Mouse (Mus musculus) left cerebral cortex, adult 11 months (tissue): ENCODE results near the gene Fan1.

Experiments used
- DNase-seq: peaks from one replicate; pipeline ENCODE4 v3.0.0; 2022; ENCODE audit warnings: low spot score

The Fan1 gene

GRCm38 (mm10) chr7:64331309-64331708 lies 42.6 kb downstream of the Fan1 start:
- no peak for DNase-seq

GRCm38 (mm10) chr7:64327486-64327885 lies 46.4 kb downstream of the Fan1 start:
- no peak for DNase-seq

GRCm38 (mm10) chr7:64326892-64327291 lies 47.0 kb downstream of the Fan1 start:
- peak; percentile 69 for DNase-seq

GRCm38 (mm10) chr7:64321658-64322057 lies 52.2 kb downstream of the Fan1 start:
- no peak for DNase-seq

DNA sequence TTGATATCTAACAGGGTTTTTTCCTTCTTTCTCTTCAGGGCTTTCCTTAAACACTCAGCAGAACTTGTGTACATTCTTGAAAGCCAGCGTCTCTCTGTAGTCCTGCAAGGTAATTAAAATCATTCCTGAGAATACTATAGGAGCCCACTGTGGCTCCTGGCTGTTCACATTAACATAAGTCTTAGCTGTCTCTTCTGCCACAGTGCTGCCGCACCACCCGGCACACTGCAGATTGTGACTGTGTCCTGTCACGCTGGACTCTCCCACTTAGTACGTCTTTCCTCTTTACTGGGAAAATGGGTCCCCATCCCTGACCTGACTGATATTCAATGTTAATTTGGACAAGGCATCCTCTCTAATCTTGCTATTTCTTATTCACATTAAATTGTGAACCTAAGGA lies 52.8 kb downstream of the Fan1 start:
- DNase-seq, result no peak

DNA sequence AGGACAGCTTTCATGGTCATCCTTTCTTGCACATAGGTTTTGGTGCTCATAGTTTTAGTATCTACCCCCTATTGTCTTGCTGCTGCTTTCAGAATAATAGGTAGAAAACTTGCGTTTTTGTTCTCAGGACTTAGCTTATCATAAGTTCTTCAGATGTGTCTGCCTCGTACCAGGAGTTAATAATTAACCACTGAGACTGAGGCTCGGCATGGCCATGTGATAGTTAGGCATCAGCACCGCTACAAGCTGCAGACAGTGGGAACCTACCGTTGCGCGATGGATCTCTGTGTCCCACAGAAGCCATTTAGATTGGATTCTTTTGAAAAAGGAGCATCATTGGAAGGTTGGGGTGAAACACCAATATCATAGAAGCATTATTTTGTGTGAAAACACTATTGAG lies 61.1 kb downstream of the Fan1 start:
- DNase-seq, result no peak

DNA sequence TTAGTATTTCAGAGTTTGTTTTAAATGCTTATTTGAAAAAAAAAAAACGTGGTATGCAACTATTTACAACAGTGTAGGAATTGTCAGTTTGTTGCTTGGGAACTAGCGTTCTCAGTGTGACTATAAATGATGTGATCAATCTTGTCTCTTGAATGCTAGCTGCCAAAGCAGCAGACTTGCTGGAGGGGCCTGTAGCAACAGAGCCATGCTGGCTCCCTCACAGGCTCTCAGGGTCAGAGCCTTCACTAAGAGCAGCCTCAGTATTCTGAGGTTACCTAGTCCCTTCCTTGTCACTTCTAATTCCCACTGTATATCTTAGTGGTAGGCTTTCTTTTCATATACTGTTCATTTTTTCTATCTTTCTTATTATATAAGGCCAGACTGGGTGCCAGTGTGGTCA lies 63.1 kb downstream of the Fan1 start:
- DNase-seq, result no peak

DNA sequence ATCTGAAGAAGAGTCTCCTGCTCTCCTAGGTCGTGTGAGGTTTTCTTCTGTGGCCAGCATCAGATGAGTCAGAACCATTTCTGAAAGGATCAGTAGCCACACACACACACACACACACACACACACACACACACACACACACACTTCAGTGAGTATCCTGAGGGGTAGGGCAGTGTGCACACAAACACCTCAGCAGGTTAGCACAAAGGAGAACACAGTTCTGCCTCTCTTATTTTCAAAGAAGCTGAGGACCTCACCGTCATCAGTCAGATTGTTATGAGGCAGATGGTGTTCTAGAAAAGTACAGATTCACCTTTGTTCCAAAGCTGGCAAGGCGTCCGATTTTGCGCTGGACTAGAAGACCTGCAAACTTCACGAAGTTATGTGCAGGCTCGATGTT lies 63.7 kb downstream of the Fan1 start:
- no peak for DNase-seq
